Comparison of ENCODE assay signal across 25 mouse cellular contexts in the genomic region with DNA sequence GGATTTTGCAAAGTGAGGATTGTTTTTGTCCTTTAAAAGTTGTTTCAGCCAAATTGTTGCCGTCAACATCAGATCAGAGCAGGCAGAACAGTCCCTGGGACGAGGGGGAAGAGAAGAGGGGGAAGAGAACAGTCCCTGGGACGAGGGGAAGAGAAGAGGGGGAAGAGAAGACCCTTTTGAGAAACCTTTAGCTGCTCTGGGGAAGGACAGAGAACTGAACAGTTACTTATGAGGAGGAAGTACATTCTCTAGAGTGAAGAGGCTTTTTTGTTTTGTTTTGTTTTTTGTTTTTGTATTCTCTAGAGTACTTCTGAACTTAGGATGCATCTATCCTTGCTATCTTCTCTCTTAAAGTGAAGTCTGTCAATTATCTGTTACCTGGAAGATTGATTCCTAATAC. TPM values are rescaled to one million over a fixed set of nuclear protein-coding genes. Genes with fewer than 3 reads are reported as not detected.
DNase-seq lines count a peak whose midpoint lies in the region; ATAC-seq lines count a peak whose summit lies in the region.
"Had no signal": no experiment of that assay in that cellular context is flagged by ENCODE, and none has a peak within 500 bp of the region (broad histone marks: within the 10 kb centered on the region; RNA-seq: fewer than 3 reads in every experiment).

No protein-coding gene starts in this region.

- no peaks in the 10 kb centered on the region for H3K9me3 ChIP-seq in heart, embryonic 15.5 days (replicated peaks)
- H3K9me3 ChIP-seq in liver, embryonic 16.5 days (replicated peaks; ENCODE audit: control insufficient read depth, low read length): no peaks in the 10 kb centered on the region
- no peaks in the 10 kb centered on the region for H3K9me3 ChIP-seq in forebrain, embryonic 10.5 days
- H3K9me3 ChIP-seq: embryonic facial prominence, embryonic 12.5 days; forebrain, embryonic 15.5 days; G1E; hindbrain, embryonic 15.5 days; intestine, embryonic 15.5 days; midbrain, embryonic 10.5 days had no signal

- no peak overlapping the region for H3K9ac ChIP-seq in heart, embryonic 15.5 days
- no peak overlapping the region; the same call in 1 of the 2 replicates for H3K9ac ChIP-seq in liver, embryonic 16.5 days (ENCODE audit: low read depth, low read length)
- H3K9ac ChIP-seq: embryonic facial prominence, embryonic 12.5 days; forebrain, embryonic 15.5 days; hindbrain, embryonic 15.5 days; intestine, embryonic 15.5 days had no signal

- no peak overlapping the region for H3K4me2 ChIP-seq in heart, embryonic 15.5 days
- H3K4me2 ChIP-seq in liver, embryonic 16.5 days (ENCODE audit: low read depth, low read length): peak overlapping the region; percentile 31; the same call in 1 of the 2 replicates
- H3K4me2 ChIP-seq: embryonic facial prominence, embryonic 12.5 days; forebrain, embryonic 15.5 days; heart, embryonic 11.5 days; hindbrain, embryonic 15.5 days; intestine, embryonic 15.5 days had no signal

- H3K27ac ChIP-seq in heart, embryonic 15.5 days: 0 out of 2 replicates have a peak overlapping the region, but pooled peaks have one; percentile 40
- peak overlapping the region; percentile 45; the same call in 1 of the 2 replicates for H3K27ac ChIP-seq in liver, embryonic 16.5 days (ENCODE audit: low read length)
- no peak overlapping the region for H3K27ac ChIP-seq in forebrain, embryonic 10.5 days
- H3K27ac ChIP-seq: embryonic facial prominence, embryonic 12.5 days; forebrain, embryonic 15.5 days; hindbrain, embryonic 15.5 days; intestine, embryonic 15.5 days; midbrain, embryonic 10.5 days had no signal

- no peaks in the 10 kb centered on the region for H3K36me3 ChIP-seq in heart, embryonic 15.5 days
- H3K36me3 ChIP-seq in liver, embryonic 16.5 days (ENCODE audit: control insufficient read depth, insufficient read depth): no peaks in the 10 kb centered on the region
- peaks cover 2% of the 10 kb centered on the region for H3K36me3 ChIP-seq in forebrain, embryonic 10.5 days (replicated peaks)
- H3K36me3 ChIP-seq: embryonic facial prominence, embryonic 12.5 days; forebrain, embryonic 15.5 days; G1E; hindbrain, embryonic 15.5 days; intestine, embryonic 15.5 days had no signal

- no peaks in the 10 kb centered on the region for H3K27me3 ChIP-seq in heart, embryonic 15.5 days
- H3K27me3 ChIP-seq in liver, embryonic 16.5 days (ENCODE audit: control insufficient read depth, insufficient read depth, low read depth, low read length): no peaks in the 10 kb centered on the region
- no peaks in the 10 kb centered on the region for H3K27me3 ChIP-seq in forebrain, embryonic 10.5 days (ENCODE audit: poor library complexity, severe bottlenecking)
- H3K27me3 ChIP-seq: embryonic facial prominence, embryonic 12.5 days; forebrain, embryonic 15.5 days; hindbrain, embryonic 15.5 days; intestine, embryonic 15.5 days had no signal

- no peak overlapping the region for H3K4me3 ChIP-seq in heart, embryonic 15.5 days
- peak overlapping the region; percentile 18; the same call in 1 of the 2 replicates for H3K4me3 ChIP-seq in liver, embryonic 16.5 days (ENCODE audit: low read depth, low read length)
- no peak overlapping the region for H3K4me3 ChIP-seq in forebrain, embryonic 10.5 days
- H3K4me3 ChIP-seq: embryonic facial prominence, embryonic 12.5 days; erythroblast, embryonic 14.5 days; forebrain, embryonic 15.5 days; hindbrain, embryonic 15.5 days; intestine, embryonic 15.5 days; midbrain, embryonic 10.5 days had no signal

- DNase-seq in heart, adult 18-20 months: no peak
- no peak for DNase-seq in Muller cell, postnatal 12 days (ENCODE audit: inconsistent ontology term)
- no peak for DNase-seq in urinary bladder, postnatal 25 days (ENCODE audit: low spot score)
- DNase-seq in forebrain, embryonic 10.5 days (ENCODE audit: extremely low spot score, low spot score): no peak
- DNase-seq: adrenal gland, postnatal 25 days; cerebellum, adult 9-10 months; gastrocnemius, postnatal 36 days; heart, postnatal 4 days; kidney, adult 9 months; kidney, postnatal 25 days; right cerebral cortex, adult 18-20 months; thymus, postnatal 25 days had no signal

- 39% methylated on average over 3 of the region's 3 CpGs for WGBS in heart, embryonic 15.5 days
- 15% methylated on average over 3 of the region's 3 CpGs for WGBS in liver, embryonic 16.5 days (ENCODE audit: insufficient replicate concordance)
- 59% methylated on average over 3 of the region's 3 CpGs for WGBS in forebrain, embryonic 10.5 days

- ATAC-seq in heart, embryonic 15.5 days (replicated peaks; ENCODE audit: insufficient number of reproducible peaks, insufficient read depth, low FRiP score, low read depth): no peak
- ATAC-seq in common myeloid progenitor, adult 5-6 weeks (replicated peaks; ENCODE audit: low read depth, poor library complexity, severe bottlenecking): peak; percentile 57
- no peak for ATAC-seq in liver, embryonic 16.5 days (ENCODE audit: low read depth)
- peak; percentile 24; the same call in 1 of the 2 replicates for ATAC-seq in neutrophil, adult 5-6 weeks (ENCODE audit: extremely low read depth, insufficient number of reproducible peaks, low FRiP score, poor library complexity, severe bottlenecking)
- ATAC-seq: forebrain, embryonic 15.5 days; intestine, embryonic 15.5 days; lung, postnatal 0 days had no signal

- H3K4me1 ChIP-seq in heart, embryonic 15.5 days (replicated peaks): no peaks in the 10 kb centered on the region
- H3K4me1 ChIP-seq in liver, embryonic 16.5 days (ENCODE audit: control insufficient read depth, low read depth, low read length): no peaks in the 10 kb centered on the region
- no peaks in the 10 kb centered on the region for H3K4me1 ChIP-seq in forebrain, embryonic 10.5 days
- H3K4me1 ChIP-seq: embryonic facial prominence, embryonic 12.5 days; forebrain, embryonic 15.5 days; hindbrain, embryonic 15.5 days; intestine, embryonic 15.5 days; midbrain, embryonic 10.5 days had no signal

RNA-seq across cellular contexts. Expression of a gene that starts 37.8 kb away (rescaled TPM):
- polyA plus RNA-seq in heart, embryonic 15.5 days (2015; fragmentation: Nextera tagmentation; extraction: Ambion mirVana): 3.6 and 4.6 TPM in 2 replicates
- total RNA-seq in heart, adult 18-20 months (2021): 10 to 100 TPM in 1 of 2 experiments, 1 to 10 TPM in 1; 4.7 to 10.1 TPM
- 19.7 and 24.1 TPM in 2 replicates for total RNA-seq in common myeloid progenitor, adult 5-6 weeks (2017)
- 1.7 and 2.0 TPM in 2 replicates for polyA plus RNA-seq in liver, embryonic 16.5 days (2015; fragmentation: Nextera tagmentation; extraction: Ambion mirVana)
- 46.0 and 50.6 TPM in 2 replicates for total RNA-seq in neutrophil, adult 5-6 weeks (2017)
- polyA plus RNA-seq in forebrain, embryonic 10.5 days (2016; fragmentation: Nextera tagmentation; extraction: Ambion mirVana): 7.7 and 9.2 TPM in 2 replicates

Comparison
In these comparisons a context has a peak if more than half of its experiments do, and no peak if none do; other contexts are left out.
1. ATAC-seq: peak in common myeloid progenitor, adult 5-6 weeks (single experiment) and neutrophil, adult 5-6 weeks (single experiment); none in heart, embryonic 15.5 days (single experiment) and liver, embryonic 16.5 days (single experiment).